Mouse (Mus musculus) kidney, adult 11 months (tissue): Measurements from ENCODE around the gene Wasf1.

Experiments
- DNase-seq: peaks from one replicate; pipeline ENCODE4 v3.0.0; 2022

Gene Wasf1

GRCm38 (mm10) chr10:40985350-40985749 is 102.1 kb downstream of the Wasf1 start:
- no peak for DNase-seq
